Mouse (Mus musculus) olfactory bulb, adult 2 months (tissue): Measurements from ENCODE around the gene Gm4302.
"Not testable (repeated sequence)": the region's sequence is repeated elsewhere in the genome, so short reads cannot be mapped to it uniquely, and the experiment has no call there.

Experiments used
- CTCF ChIP-seq: fragments of 200-500 bp; IDR thresholded peaks from 2 replicates; pipeline ENCODE4 v1.5.1; 2012; ENCODE audit warnings: low read depth, mild to moderate bottlenecking, low read length, moderate library complexity; ENCODE audit not compliant: insufficient read depth
- POLR2A ChIP-seq: fragments of 200-500 bp; IDR thresholded peaks from 2 replicates; pipeline ENCODE4 v1.6.1; 2012; ENCODE audit warnings: mild to moderate bottlenecking, low read depth, low read length, moderate library complexity; ENCODE audit not compliant: insufficient read depth

DNA sequence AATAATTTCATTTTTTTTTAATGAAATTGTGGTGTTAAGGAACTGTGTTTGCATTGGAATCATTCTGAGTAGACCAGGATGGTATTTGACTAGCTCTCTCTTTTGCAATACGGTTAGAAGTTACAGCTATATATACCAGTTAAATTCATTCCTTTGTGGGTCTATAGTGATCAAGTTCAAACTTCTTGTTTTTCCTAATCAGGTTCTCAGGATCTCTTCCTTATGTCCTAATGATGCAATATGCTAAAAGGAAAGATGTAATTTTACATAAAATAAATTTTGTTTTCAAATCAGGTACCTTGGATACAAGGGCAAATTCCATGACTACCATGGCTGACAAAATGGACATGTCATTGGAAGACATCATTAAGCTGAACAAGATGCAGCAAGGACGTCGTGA lies at the start of gene Gm4302:
- not testable (repeated sequence) for TF ChIP-seq POLR2A, CTCF
